Mouse (Mus musculus): ENCODE results near the gene Tiparp.

GRCm38 (mm10) chr3:65541552-65541935 lies 13.3 kb downstream of the Tiparp start:
- TF ChIP-seq POLR2A (IDR thresholded peaks at IDR 0.05; ENCODE audit: borderline replicate concordance, control insufficient read depth, low read depth, low read length), result no peak
- TF ChIP-seq CTCF (IDR thresholded peaks at IDR 0.05; ENCODE audit: control insufficient read depth, insufficient read depth, low read length), result no peak
